Mouse (Mus musculus) C2C12 (cell line): ENCODE results near the gene Amer2. TPM values are rescaled to one million over a fixed set of nuclear protein-coding genes. Genes with fewer than 3 reads are reported as not detected.

Experiments used
- H3K27me3 ChIP-seq: one replicate; pipeline ENCODE4 v1.6.1; 2011; ENCODE audit not compliant: control insufficient read depth, insufficient read depth, insufficient read length
- H3K36me3 ChIP-seq: one replicate; pipeline ENCODE4 v1.6.1; 2011; ENCODE audit not compliant: control insufficient read depth, insufficient read depth
- H3K4me3 ChIP-seq: one replicate; pipeline ENCODE4 v1.5.1; 2011; ENCODE audit warnings: mild to moderate bottlenecking, control low read depth; ENCODE audit not compliant: poor library complexity, insufficient read depth, severe bottlenecking
- H3K79me2 ChIP-seq: one replicate; pipeline ENCODE4 v1.6.1; 2011; ENCODE audit not compliant: control insufficient read depth, insufficient read depth
- H3K79me3 ChIP-seq: one replicate; pipeline ENCODE4 v1.6.1; 2011; ENCODE audit warnings: low read depth, control low read depth
- H3ac ChIP-seq: one replicate; pipeline ENCODE3; 2011; ENCODE audit warnings: low read depth; ENCODE audit not compliant: control insufficient read depth, insufficient read length
- CEBPB ChIP-seq: IDR thresholded peaks from one replicate; pipeline ENCODE4 v1.6.1; 2011; ENCODE audit warnings: low read depth, mild to moderate bottlenecking, control low read depth, moderate library complexity
- CTCF ChIP-seq: IDR thresholded peaks from one replicate; pipeline ENCODE4 v1.5.1; 2011; ENCODE audit not compliant: control insufficient read depth, insufficient read depth, insufficient read length
- FOSL1 ChIP-seq: IDR thresholded peaks from one replicate; pipeline ENCODE4 v1.8.0; 2011; ENCODE audit warnings: mild to moderate bottlenecking, low read length; ENCODE audit not compliant: poor library complexity, insufficient read depth, severe bottlenecking
- MAX ChIP-seq: IDR thresholded peaks from one replicate; pipeline ENCODE4 v1.6.1; 2011; ENCODE audit warnings: mild to moderate bottlenecking, control low read depth
- MYOD1 ChIP-seq: IDR thresholded peaks from one replicate; pipeline ENCODE4 v1.6.1; 2011; ENCODE audit warnings: low read depth; ENCODE audit not compliant: control insufficient read depth, insufficient read length
- MYOG ChIP-seq: IDR thresholded peaks from one replicate; pipeline ENCODE4 v1.6.1; 2011; ENCODE audit not compliant: control insufficient read depth, insufficient read length; ENCODE audit errors: extremely low read depth
- USF1 ChIP-seq: IDR thresholded peaks from one replicate; pipeline ENCODE4 v1.6.1; 2011; ENCODE audit warnings: low read depth, mild to moderate bottlenecking, control low read depth, moderate library complexity
- polyA plus RNA-seq: library from polyadenylated mRNA; unstranded; fragments of >200 nt; fragmentation: generic; extraction: Trizol; gene quantifications from one replicate; pipeline ENCODE4 v1.2.1, GENCODE M21; 2012; ENCODE audit warnings: missing spikeins

Gene Amer2
- polyA plus RNA-seq, 1 experiment: under 0.01 TPM

DNA sequence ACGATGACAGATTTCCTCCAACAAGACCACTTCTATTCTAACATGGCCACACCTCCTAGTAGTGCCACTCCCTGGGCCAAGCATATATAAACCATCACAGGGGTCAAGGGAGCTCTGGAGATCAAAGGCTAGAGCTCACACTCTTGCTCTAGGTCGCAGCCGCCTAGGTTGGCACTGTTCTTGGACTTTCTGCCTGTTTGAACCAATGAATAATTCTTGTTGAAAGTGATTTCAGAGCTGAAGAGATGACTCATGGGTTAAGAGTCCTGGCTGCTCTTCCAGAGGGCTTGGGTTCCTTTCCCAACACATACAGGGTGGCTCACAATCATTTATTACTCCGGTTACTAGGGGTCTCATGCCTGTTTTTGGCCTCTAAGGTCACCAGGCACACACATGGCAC lies 24.3 kb downstream of the Amer2 start:
- TF ChIP-seq CEBPB (no peak), USF1 (no peak), MYOD1 (no peak), FOSL1 (no peak), MYOG (no peak), MAX (no peak), CTCF (no peak)
- H3K27me3 ChIP-seq: peaks cover 10% of the 10 kb centered on the region
- H3K79me2 ChIP-seq: no peaks in the 10 kb centered on the region
- no peak overlapping the region for H3K4me3 ChIP-seq
- H3ac ChIP-seq: no peak overlapping the region
- H3K36me3 ChIP-seq: no peaks in the 10 kb centered on the region
- H3K79me3 ChIP-seq: no peaks in the 10 kb centered on the region

GRCm38 (mm10) chr14:60398861-60399260 lies 25.8 kb downstream of the Amer2 start:
- Histone ChIP-seq H3K4me3 (no peak overlapping the region), H3K79me2 (no peaks in the 10 kb centered on the region), H3K36me3 (no peaks in the 10 kb centered on the region), H3ac (no peak overlapping the region), H3K79me3 (no peaks in the 10 kb centered on the region), H3K27me3 (peaks cover 10% of the 10 kb centered on the region)
- no peak for TF ChIP-seq CTCF
- no peak for TF ChIP-seq USF1
- no peak for TF ChIP-seq FOSL1
- no peak for TF ChIP-seq MAX
- TF ChIP-seq MYOD1: no peak
- no peak for TF ChIP-seq MYOG
- TF ChIP-seq CEBPB: no peak

DNA sequence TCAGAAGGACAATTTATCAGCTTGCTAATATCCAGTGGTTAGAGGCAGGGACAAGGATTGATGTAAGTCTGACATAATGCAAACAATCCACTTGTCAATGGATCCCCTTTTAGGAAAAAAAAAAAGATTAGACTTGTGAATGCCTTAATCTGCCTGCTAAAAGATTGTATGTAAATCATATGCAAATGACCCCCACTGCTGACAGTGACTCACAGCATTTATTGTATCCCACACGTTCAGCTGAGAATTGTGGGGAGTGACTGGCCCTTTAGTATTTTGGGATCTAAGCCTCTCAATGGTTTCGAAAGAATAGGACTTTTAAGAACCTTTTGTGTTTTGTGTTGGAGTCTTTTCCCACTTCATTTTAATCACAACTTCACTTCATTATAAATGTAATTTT lies 30.2 kb downstream of the Amer2 start:
- no peaks in the 10 kb centered on the region for H3K79me2 ChIP-seq
- H3K36me3 ChIP-seq: no peaks in the 10 kb centered on the region
- no peak overlapping the region for H3ac ChIP-seq
- TF ChIP-seq CTCF (no peak), MYOD1 (no peak), FOSL1 (no peak), CEBPB (no peak), MAX (no peak), MYOG (no peak), USF1 (no peak)
- peaks cover 10% of the 10 kb centered on the region for H3K27me3 ChIP-seq
- H3K4me3 ChIP-seq: no peak overlapping the region
- no peaks in the 10 kb centered on the region for H3K79me3 ChIP-seq

- Histone ChIP-seq H3K79me3 (no peaks in the 10 kb centered on the region), H3ac (no peak overlapping the region), H3K36me3 (no peaks in the 10 kb centered on the region), H3K79me2 (no peaks in the 10 kb centered on the region), H3K27me3 (no peaks in the 10 kb centered on the region), H3K4me3 (no peak overlapping the region)
- TF ChIP-seq CTCF (no peak), CEBPB (no peak), MAX (no peak), MYOG (no peak), FOSL1 (no peak), MYOD1 (no peak), USF1 (no peak)
Observed at GRCm38 (mm10) chr14:60405829-60406228, 32.8 kb downstream of the Amer2 start.

GRCm38 (mm10) chr14:60406543-60406942 lies 33.5 kb downstream of the Amer2 start:
- no peaks in the 10 kb centered on the region for H3K36me3 ChIP-seq
- no peak overlapping the region for H3ac ChIP-seq
- no peaks in the 10 kb centered on the region for H3K79me3 ChIP-seq
- H3K79me2 ChIP-seq: no peaks in the 10 kb centered on the region
- H3K27me3 ChIP-seq: no peaks in the 10 kb centered on the region
- no peak for TF ChIP-seq MAX
- TF ChIP-seq FOSL1: no peak
- no peak for TF ChIP-seq CEBPB
- no peak for TF ChIP-seq CTCF
- TF ChIP-seq MYOD1: no peak
- TF ChIP-seq USF1: no peak
- no peak for TF ChIP-seq MYOG
- no peak overlapping the region for H3K4me3 ChIP-seq

- Histone ChIP-seq H3ac (no peak overlapping the region), H3K4me3 (no peak overlapping the region), H3K36me3 (no peaks in the 10 kb centered on the region), H3K79me2 (no peaks in the 10 kb centered on the region), H3K27me3 (no peaks in the 10 kb centered on the region), H3K79me3 (no peaks in the 10 kb centered on the region)
- TF ChIP-seq MYOD1: no peak
Observed at GRCm38 (mm10) chr14:60407319-60407718, 34.3 kb downstream of the Amer2 start.
